Mouse (Mus musculus): ENCODE measurements around the gene Cenpx. TPM values are rescaled to one million over a fixed set of nuclear protein-coding genes. Genes with fewer than 3 reads are reported as not detected.

Cenpx gene
- polyA plus RNA-seq, 1 experiment from 2014 or later, result 135 TPM

GRCm38 (mm10) chr11:120663714-120664113 is 49.8 kb downstream of the Cenpx start:
- no peak for ATAC-seq (ENCODE audit: insufficient number of reproducible peaks, insufficient read depth, low FRiP score, low read depth)
- Histone ChIP-seq H3K4me1 (ENCODE audit: control insufficient read depth in 2 of 2, insufficient read depth in 2 of 2, low read length in 2 of 2) (peaks cover 16 to 36% of the 10 kb centered on the region in 2 experiments), H3K4me2 (ENCODE audit: low read length) (no peak overlapping the region), H3K9ac (ENCODE audit: low read length) (no peak overlapping the region), H3K27ac (replicated peaks in 1 of 2; ENCODE audit: control insufficient read depth in 1 of 2, insufficient read depth in 1 of 2, low read depth in 2 of 2, low read length in 2 of 2) (no peak overlapping the region), H3K9me3 (ENCODE audit: control insufficient read depth, low read length) (no peaks in the 10 kb centered on the region), H3K4me3 (ENCODE audit: control insufficient read depth in 1 of 2, insufficient read depth in 1 of 2, low read depth in 1 of 2, low read length in 2 of 2) (no peak overlapping the region), H3K27me3 (ENCODE audit: control insufficient read depth, insufficient read depth, low read length) (peaks cover 48% of the 10 kb centered on the region), H3K36me3 (ENCODE audit: control insufficient read depth, insufficient read depth, low read length) (no peaks in the 10 kb centered on the region)
- 92% methylated on average over 5 of the region's 5 CpGs for WGBS

GRCm38 (mm10) chr11:120662759-120663158 is 50.8 kb downstream of the Cenpx start:
- Histone ChIP-seq H3K4me3 (ENCODE audit: control insufficient read depth in 1 of 2, insufficient read depth in 1 of 2, low read depth in 1 of 2, low read length in 2 of 2) (no peak overlapping the region), H3K9ac (ENCODE audit: low read length) (no peak overlapping the region), H3K36me3 (ENCODE audit: control insufficient read depth, insufficient read depth, low read length) (no peaks in the 10 kb centered on the region), H3K4me1 (ENCODE audit: control insufficient read depth in 2 of 2, insufficient read depth in 2 of 2, low read length in 2 of 2) (peaks cover 16 to 36% of the 10 kb centered on the region in 2 experiments), H3K4me2 (ENCODE audit: low read length) (no peak overlapping the region), H3K27me3 (ENCODE audit: control insufficient read depth, insufficient read depth, low read length) (peaks cover 57% of the 10 kb centered on the region), H3K27ac (replicated peaks in 1 of 2; ENCODE audit: control insufficient read depth in 1 of 2, insufficient read depth in 1 of 2, low read depth in 2 of 2, low read length in 2 of 2) (no peak overlapping the region), H3K9me3 (ENCODE audit: control insufficient read depth, low read length) (no peaks in the 10 kb centered on the region)
- 50% methylated on average over 6 of the region's 6 CpGs for WGBS
- no peak for ATAC-seq (ENCODE audit: insufficient number of reproducible peaks, insufficient read depth, low FRiP score, low read depth)

GRCm38 (mm10) chr11:120661076-120661460 is 52.5 kb downstream of the Cenpx start, which contains the start of gene Notum:
Gene Notum (minus strand): TSS chr11:120661175.
- Histone ChIP-seq H3K36me3 (ENCODE audit: control insufficient read depth, insufficient read depth, low read length) (no peaks in the 10 kb centered on the region), H3K9ac (ENCODE audit: low read length) (peak within 1 kb of the TSS; percentile 57), H3K9me3 (ENCODE audit: control insufficient read depth, low read length) (no peaks in the 10 kb centered on the region), H3K4me3 (ENCODE audit: control insufficient read depth in 1 of 2, insufficient read depth in 1 of 2, low read depth in 1 of 2, low read length in 2 of 2) (peak within 1 kb of the TSS; percentile 43 to 45), H3K27me3 (ENCODE audit: control insufficient read depth, insufficient read depth, low read length) (peaks cover 70% of the 10 kb centered on the region), H3K27ac (replicated peaks in 1 of 2; ENCODE audit: control insufficient read depth in 1 of 2, insufficient read depth in 1 of 2, low read depth in 2 of 2, low read length in 2 of 2) (no peak within 1 kb of the TSS), H3K4me2 (ENCODE audit: low read length) (peak within 1 kb of the TSS; percentile 82), H3K4me1 (ENCODE audit: control insufficient read depth in 2 of 2, insufficient read depth in 2 of 2, low read length in 2 of 2) (peaks cover 7 to 28% of the 10 kb centered on the region in 2 experiments)
- no peak for ATAC-seq (ENCODE audit: insufficient number of reproducible peaks, insufficient read depth, low FRiP score, low read depth)
- 0% methylated on average over 35 of the region's 35 CpGs for WGBS

Other genes starting within 250 kb of the Cenpx start
- 40.0 and 44.4 TPM in 2 replicates for gene Arl16, start 246.1 kb downstream of the Cenpx start, polyA plus RNA-seq (2014; fragmentation: Nextera tagmentation; extraction: Ambion mirVana)
- 225 and 239 TPM in 2 replicates for gene Mrpl12, start 229.1 kb downstream of the Cenpx start, polyA plus RNA-seq (2014; fragmentation: Nextera tagmentation; extraction: Ambion mirVana)
- 39.4 and 41.7 TPM in 2 replicates for gene Slc25a10, start 221.9 kb downstream of the Cenpx start, polyA plus RNA-seq (2014; fragmentation: Nextera tagmentation; extraction: Ambion mirVana)
- gene Gcgr, start 183.0 kb downstream of the Cenpx start, polyA plus RNA-seq (2014; fragmentation: Nextera tagmentation; extraction: Ambion mirVana), result 2.3 and 2.5 TPM in 2 replicates
- gene Mcrip1, start 164.0 kb downstream of the Cenpx start, polyA plus RNA-seq (2014; fragmentation: Nextera tagmentation; extraction: Ambion mirVana), result 153 and 158 TPM in 2 replicates
- not detected in 2 replicates for gene Ppp1r27, start 162.6 kb downstream of the Cenpx start, polyA plus RNA-seq (2014; fragmentation: Nextera tagmentation; extraction: Ambion mirVana)
- 431 and 451 TPM in 2 replicates for gene P4hb, start 140.5 kb downstream of the Cenpx start, polyA plus RNA-seq (2014; fragmentation: Nextera tagmentation; extraction: Ambion mirVana)
- gene Arhgdia, start 132.1 kb downstream of the Cenpx start, polyA plus RNA-seq (2014; fragmentation: Nextera tagmentation; extraction: Ambion mirVana), result 360 and 367 TPM in 2 replicates
- 251 and 254 TPM in 2 replicates for gene Alyref, start 115.4 kb downstream of the Cenpx start, polyA plus RNA-seq (2014; fragmentation: Nextera tagmentation; extraction: Ambion mirVana)
- 223 and 251 TPM in 2 replicates for gene Anapc11, start 115.3 kb downstream of the Cenpx start, polyA plus RNA-seq (2014; fragmentation: Nextera tagmentation; extraction: Ambion mirVana)
- gene Npb, start 105.3 kb downstream of the Cenpx start, polyA plus RNA-seq (2014; fragmentation: Nextera tagmentation; extraction: Ambion mirVana), result 17.5 and 18.9 TPM in 2 replicates
- gene Pcyt2, start 95.8 kb downstream of the Cenpx start, polyA plus RNA-seq (2014; fragmentation: Nextera tagmentation; extraction: Ambion mirVana), result 72.0 and 73.2 TPM in 2 replicates
- gene Sirt7, start 88.5 kb downstream of the Cenpx start, polyA plus RNA-seq (2014; fragmentation: Nextera tagmentation; extraction: Ambion mirVana), result 17.6 and 18.5 TPM in 2 replicates
- gene Mafg, start 80.1 kb downstream of the Cenpx start, polyA plus RNA-seq (2014; fragmentation: Nextera tagmentation; extraction: Ambion mirVana), result 16.6 and 18.1 TPM in 2 replicates
- 17.1 and 22.3 TPM in 2 replicates for gene Pycr1, start 70.0 kb downstream of the Cenpx start, polyA plus RNA-seq (2014; fragmentation: Nextera tagmentation; extraction: Ambion mirVana)
- 19.4 and 19.5 TPM in 2 replicates for gene Myadml2, start 65.6 kb downstream of the Cenpx start, polyA plus RNA-seq (2014; fragmentation: Nextera tagmentation; extraction: Ambion mirVana)
- gene Notum, start 52.6 kb downstream of the Cenpx start, polyA plus RNA-seq (2014; fragmentation: Nextera tagmentation; extraction: Ambion mirVana), result 1.1 and 1.6 TPM in 2 replicates
- 96.6 and 106 TPM in 2 replicates for gene Aspscr1, start 40.8 kb downstream of the Cenpx start, polyA plus RNA-seq (2014; fragmentation: Nextera tagmentation; extraction: Ambion mirVana)
- gene Lrrc45, start 187 bp upstream of the Cenpx start, polyA plus RNA-seq (2014; fragmentation: Nextera tagmentation; extraction: Ambion mirVana), result 16.9 and 23.7 TPM in 2 replicates
- 0.69 and 1.9 TPM in 2 replicates for gene Rac3, start 7.7 kb upstream of the Cenpx start, polyA plus RNA-seq (2014; fragmentation: Nextera tagmentation; extraction: Ambion mirVana)
- 7.7 and 11.9 TPM in 2 replicates for gene Dcxr, start 13.5 kb upstream of the Cenpx start, polyA plus RNA-seq (2014; fragmentation: Nextera tagmentation; extraction: Ambion mirVana)
- gene Cbr2, start 18.4 kb upstream of the Cenpx start, polyA plus RNA-seq (2014; fragmentation: Nextera tagmentation; extraction: Ambion mirVana), result 1.7 and 4.7 TPM in 2 replicates
- gene Hmga1b, start 49.1 kb upstream of the Cenpx start, polyA plus RNA-seq (2014; fragmentation: Nextera tagmentation; extraction: Ambion mirVana), result 1.9 and 2.9 TPM in 2 replicates
- gene Rfng, start 70.5 kb upstream of the Cenpx start, polyA plus RNA-seq (2014; fragmentation: Nextera tagmentation; extraction: Ambion mirVana), result 16.0 and 16.7 TPM in 2 replicates
- 138 and 151 TPM in 2 replicates for gene Gps1, start 70.5 kb upstream of the Cenpx start, polyA plus RNA-seq (2014; fragmentation: Nextera tagmentation; extraction: Ambion mirVana)
- 43.6 and 44.5 TPM in 2 replicates for gene Dus1l, start 82.7 kb upstream of the Cenpx start, polyA plus RNA-seq (2014; fragmentation: Nextera tagmentation; extraction: Ambion mirVana)
- 29.6 and 32.0 TPM in 2 replicates for gene Fasn, start 110.8 kb upstream of the Cenpx start, polyA plus RNA-seq (2014; fragmentation: Nextera tagmentation; extraction: Ambion mirVana)
- gene Ccdc57, start 219.1 kb upstream of the Cenpx start, polyA plus RNA-seq (2014; fragmentation: Nextera tagmentation; extraction: Ambion mirVana), result 4.2 and 4.8 TPM in 2 replicates
- 82.5 and 111 TPM in 2 replicates for gene Slc16a3, start 234.7 kb upstream of the Cenpx start, polyA plus RNA-seq (2014; fragmentation: Nextera tagmentation; extraction: Ambion mirVana)

Data from heart, embryonic 14.5 days (tissue).